Mouse (Mus musculus): ENCODE results near the gene Tmem156.

- no peak for TF ChIP-seq JUN (IDR thresholded peaks at IDR 0.05; ENCODE audit: insufficient read depth, low read depth, low read length)
- TF ChIP-seq USF1 (IDR thresholded peaks at IDR 0.05; ENCODE audit: low read depth, low read length): no peak
- TF ChIP-seq EP300 (IDR thresholded peaks at IDR 0.05; ENCODE audit: low read length): no peak
- no peak for TF ChIP-seq POLR2A (IDR thresholded peaks at IDR 0.05; ENCODE audit: low read depth, low read length)
Measured at GRCm38 (mm10) chr5:65068166-65068565, 23.8 kb downstream of the Tmem156 start.

Data from CH12.LX (cell line).